Mouse (Mus musculus): Measurements from ENCODE around the gene Tmtc2. TPM values are rescaled to one million over a fixed set of nuclear protein-coding genes. Genes with fewer than 3 reads are reported as not detected.

Tmtc2 gene
- total and polyA plus RNA-seq, 2 experiments, result 2.4 to 7.6 TPM

- H3K27ac ChIP-seq (replicated peaks; ENCODE audit: insufficient read depth, low read depth, low read length), result no peak overlapping the region
- 77% methylated on average over 7 of the region's 7 CpGs for WGBS
- no peak overlapping the region for H3K9ac ChIP-seq (ENCODE audit: low read depth, low read length)
- no peaks in the 10 kb centered on the region for H3K36me3 ChIP-seq (ENCODE audit: control insufficient read depth, insufficient read depth, low read length)
- H3K4me3 ChIP-seq (ENCODE audit: insufficient read depth, low read depth, low read length), result no peak overlapping the region
- H3K27me3 ChIP-seq (ENCODE audit: control insufficient read depth, insufficient read depth, low read length), result no peaks in the 10 kb centered on the region
- TF ChIP-seq CTCF (IDR thresholded peaks at IDR 0.05; ENCODE audit: low read depth, low read length), result no peak
- TF ChIP-seq POLR2A (IDR thresholded peaks at IDR 0.05; ENCODE audit: extremely low read depth, insufficient read depth, low read length), result no peak
- no peaks in the 10 kb centered on the region for H3K79me2 ChIP-seq (ENCODE audit: control insufficient read depth, insufficient read depth, low read length)
- no peak for DNase-seq (ENCODE audit: extremely low read depth, low read depth, low spot score)
- H3K4me1 ChIP-seq (ENCODE audit: control insufficient read depth, insufficient read depth, low read length), result peaks cover 2% of the 10 kb centered on the region; the same call in 1 of the 2 replicates
These were observed 1.9 kb downstream of the Tmtc2 start for GRCm38 (mm10) chr10:105572301-105572700.

GRCm38 (mm10) chr10:105571831-105572230, 2.4 kb downstream of the Tmtc2 start:
- Histone ChIP-seq H3K27me3 (ENCODE audit: control insufficient read depth, insufficient read depth, low read length) (no peaks in the 10 kb centered on the region), H3K9ac (ENCODE audit: low read depth, low read length) (no peak overlapping the region), H3K27ac (replicated peaks; ENCODE audit: insufficient read depth, low read depth, low read length) (no peak overlapping the region), H3K36me3 (ENCODE audit: control insufficient read depth, insufficient read depth, low read length) (no peaks in the 10 kb centered on the region), H3K79me2 (ENCODE audit: control insufficient read depth, insufficient read depth, low read length) (no peaks in the 10 kb centered on the region), H3K4me1 (ENCODE audit: control insufficient read depth, insufficient read depth, low read length) (peaks cover 2% of the 10 kb centered on the region; the same call in 1 of the 2 replicates), H3K4me3 (ENCODE audit: insufficient read depth, low read depth, low read length) (no peak overlapping the region)
- DNase-seq (ENCODE audit: extremely low read depth, low read depth, low spot score), result no peak
- 71% methylated on average over 4 of the region's 4 CpGs for WGBS
- TF ChIP-seq POLR2A (IDR thresholded peaks at IDR 0.05; ENCODE audit: extremely low read depth, insufficient read depth, low read length), result no peak
- TF ChIP-seq CTCF (IDR thresholded peaks at IDR 0.05; ENCODE audit: low read depth, low read length), result no peak

- H3K4me3 ChIP-seq (ENCODE audit: insufficient read depth, low read depth, low read length), result no peak overlapping the region
- H3K36me3 ChIP-seq (ENCODE audit: control insufficient read depth, insufficient read depth, low read length), result no peaks in the 10 kb centered on the region
- DNase-seq (ENCODE audit: extremely low read depth, low read depth, low spot score), result no peak
- no peak overlapping the region for H3K9ac ChIP-seq (ENCODE audit: low read depth, low read length)
- peaks cover 2% of the 10 kb centered on the region; the same call in 1 of the 2 replicates for H3K4me1 ChIP-seq (ENCODE audit: control insufficient read depth, insufficient read depth, low read length)
- no peak overlapping the region for H3K27ac ChIP-seq (replicated peaks; ENCODE audit: insufficient read depth, low read depth, low read length)
- no peaks in the 10 kb centered on the region for H3K79me2 ChIP-seq (ENCODE audit: control insufficient read depth, insufficient read depth, low read length)
- 89% methylated on average over 8 of the region's 8 CpGs for WGBS
- TF ChIP-seq CTCF (IDR thresholded peaks at IDR 0.05; ENCODE audit: low read depth, low read length) (no peak), POLR2A (IDR thresholded peaks at IDR 0.05; ENCODE audit: extremely low read depth, insufficient read depth, low read length) (no peak)
- no peaks in the 10 kb centered on the region for H3K27me3 ChIP-seq (ENCODE audit: control insufficient read depth, insufficient read depth, low read length)
These were observed 3.2 kb downstream of the Tmtc2 start for GRCm38 (mm10) chr10:105571019-105571418.

- Histone ChIP-seq H3K4me1 (ENCODE audit: control insufficient read depth, insufficient read depth, low read length) (peaks cover 2% of the 10 kb centered on the region; the same call in 1 of the 2 replicates), H3K4me3 (ENCODE audit: insufficient read depth, low read depth, low read length) (no peak overlapping the region), H3K9ac (ENCODE audit: low read depth, low read length) (no peak overlapping the region), H3K79me2 (ENCODE audit: control insufficient read depth, insufficient read depth, low read length) (no peaks in the 10 kb centered on the region), H3K36me3 (ENCODE audit: control insufficient read depth, insufficient read depth, low read length) (no peaks in the 10 kb centered on the region), H3K27ac (replicated peaks; ENCODE audit: insufficient read depth, low read depth, low read length) (no peak overlapping the region), H3K27me3 (ENCODE audit: control insufficient read depth, insufficient read depth, low read length) (no peaks in the 10 kb centered on the region)
- no peak for TF ChIP-seq CTCF (IDR thresholded peaks at IDR 0.05; ENCODE audit: low read depth, low read length)
- no peak for TF ChIP-seq POLR2A (IDR thresholded peaks at IDR 0.05; ENCODE audit: extremely low read depth, insufficient read depth, low read length)
- DNase-seq (ENCODE audit: extremely low read depth, low read depth, low spot score), result no peak
- WGBS, result 51% methylated on average over 4 of the region's 4 CpGs
These were observed 4.7 kb downstream of the Tmtc2 start for GRCm38 (mm10) chr10:105569573-105569972.

GRCm38 (mm10) chr10:105567825-105568531, 6.3 kb downstream of the Tmtc2 start:
- Histone ChIP-seq H3K27ac (replicated peaks; ENCODE audit: insufficient read depth, low read depth, low read length) (no peak overlapping the region), H3K79me2 (ENCODE audit: control insufficient read depth, insufficient read depth, low read length) (no peaks in the 10 kb centered on the region), H3K9ac (ENCODE audit: low read depth, low read length) (no peak overlapping the region), H3K27me3 (ENCODE audit: control insufficient read depth, insufficient read depth, low read length) (no peaks in the 10 kb centered on the region), H3K36me3 (ENCODE audit: control insufficient read depth, insufficient read depth, low read length) (no peaks in the 10 kb centered on the region), H3K4me3 (ENCODE audit: insufficient read depth, low read depth, low read length) (no peak overlapping the region), H3K4me1 (ENCODE audit: control insufficient read depth, insufficient read depth, low read length) (peaks cover 2% of the 10 kb centered on the region; the same call in 1 of the 2 replicates)
- peak; percentile 92 for DNase-seq (ENCODE audit: extremely low read depth, low read depth, low spot score)
- 28% methylated on average over 8 of the region's 8 CpGs for WGBS
- TF ChIP-seq POLR2A (IDR thresholded peaks at IDR 0.05; ENCODE audit: extremely low read depth, insufficient read depth, low read length) (no peak), CTCF (IDR thresholded peaks at IDR 0.05; ENCODE audit: low read depth, low read length) (no peak)

GRCm38 (mm10) chr10:105561548-105561947, 12.7 kb downstream of the Tmtc2 start:
- Histone ChIP-seq H3K36me3 (ENCODE audit: control insufficient read depth, insufficient read depth, low read length) (no peaks in the 10 kb centered on the region), H3K27ac (replicated peaks; ENCODE audit: insufficient read depth, low read depth, low read length) (no peak overlapping the region), H3K9ac (ENCODE audit: low read depth, low read length) (no peak overlapping the region), H3K79me2 (ENCODE audit: control insufficient read depth, insufficient read depth, low read length) (no peaks in the 10 kb centered on the region; the same call in 1 of the 2 replicates), H3K27me3 (ENCODE audit: control insufficient read depth, insufficient read depth, low read length) (no peaks in the 10 kb centered on the region), H3K4me3 (ENCODE audit: insufficient read depth, low read depth, low read length) (no peak overlapping the region), H3K4me1 (ENCODE audit: control insufficient read depth, insufficient read depth, low read length) (no peaks in the 10 kb centered on the region)
- no peak for TF ChIP-seq POLR2A (IDR thresholded peaks at IDR 0.05; ENCODE audit: extremely low read depth, insufficient read depth, low read length)
- no peak for TF ChIP-seq CTCF (IDR thresholded peaks at IDR 0.05; ENCODE audit: low read depth, low read length)
- 96% methylated on average over 4 of the region's 4 CpGs for WGBS
- no peak for DNase-seq (ENCODE audit: extremely low read depth, low read depth, low spot score)
